Mouse (Mus musculus): ENCODE measurements around the gene Fam160b1.

GRCm38 (mm10) chr19:57396609-57397008 is 36.1 kb downstream of the Fam160b1 start:
- TF ChIP-seq CTCF (IDR thresholded peaks at IDR 0.05; ENCODE audit: control insufficient read depth, insufficient read depth, low read length), result no peak
- TF ChIP-seq POLR2A (IDR thresholded peaks at IDR 0.05; ENCODE audit: borderline replicate concordance, control insufficient read depth, low read depth, low read length), result no peak
